Mouse (Mus musculus): ENCODE measurements around the gene Fzd7.

- TF ChIP-seq POLR2A (IDR thresholded peaks at IDR 0.05; ENCODE audit: low read depth, low read length): no peak
- TF ChIP-seq CTCF (conservative IDR thresholded peaks at IDR 0.05; ENCODE audit: insufficient read depth, insufficient read length, low read depth, low read length): no peak
These were observed 53.0 kb downstream of the Fzd7 start for GRCm38 (mm10) chr1:59534976-59535810.
